Mouse (Mus musculus): ENCODE results near the gene Ajap1. TPM values are rescaled to one million over a fixed set of nuclear protein-coding genes. Genes with fewer than 3 reads are reported as not detected.
A peak's percentile ranks its signal among the peaks of the same experiment; 100 is the strongest.

Gene Ajap1
- total RNA-seq, 2 experiments from 2014 or later: 1.9 to 2.0 TPM

- DNase-seq (ENCODE audit: low spot score in 2 of 2): no peak
Observed at GRCm38 (mm10) chr4:153458821-153459220, 23.8 kb downstream of the Ajap1 start.

GRCm38 (mm10) chr4:153453496-153453895, 29.1 kb downstream of the Ajap1 start:
- DNase-seq (ENCODE audit: low spot score in 2 of 2): no peak

- DNase-seq (ENCODE audit: low spot score in 2 of 2): no peak
Observed at GRCm38 (mm10) chr4:153451516-153451915, 31.1 kb downstream of the Ajap1 start.

- DNase-seq (ENCODE audit: low spot score in 2 of 2): no peak
Observed at GRCm38 (mm10) chr4:153442522-153442921, 40.1 kb downstream of the Ajap1 start.

- no peak for DNase-seq (ENCODE audit: low spot score in 2 of 2)
Observed at GRCm38 (mm10) chr4:153439868-153440267, 42.7 kb downstream of the Ajap1 start.

- DNase-seq (ENCODE audit: low spot score in 2 of 2): no peak
Observed at GRCm38 (mm10) chr4:153439031-153439430, 43.6 kb downstream of the Ajap1 start.

GRCm38 (mm10) chr4:153437196-153437595, 45.4 kb downstream of the Ajap1 start:
- no peak for DNase-seq (ENCODE audit: low spot score in 2 of 2)

GRCm38 (mm10) chr4:153435917-153436316, 46.7 kb downstream of the Ajap1 start:
- no peak for DNase-seq (ENCODE audit: low spot score in 2 of 2)

- no peak for DNase-seq (ENCODE audit: low spot score in 2 of 2)
Observed at GRCm38 (mm10) chr4:153429971-153430370, 52.6 kb downstream of the Ajap1 start.

- DNase-seq (ENCODE audit: low spot score in 2 of 2): no peak
Observed at GRCm38 (mm10) chr4:153425961-153426656, 56.5 kb downstream of the Ajap1 start.

- DNase-seq (ENCODE audit: low spot score in 2 of 2): no peak
Observed at GRCm38 (mm10) chr4:153424324-153424723, 58.3 kb downstream of the Ajap1 start.

GRCm38 (mm10) chr4:153417926-153418325, 64.7 kb downstream of the Ajap1 start:
- DNase-seq (ENCODE audit: low spot score in 2 of 2): peak in 1 of 2 experiments; percentile 29

GRCm38 (mm10) chr4:153417164-153417896, 65.3 kb downstream of the Ajap1 start:
- DNase-seq (ENCODE audit: low spot score in 2 of 2): no peak

GRCm38 (mm10) chr4:153416111-153416510, 66.5 kb downstream of the Ajap1 start:
- DNase-seq (ENCODE audit: low spot score in 2 of 2): no peak

GRCm38 (mm10) chr4:153398421-153398820, 84.2 kb downstream of the Ajap1 start:
- DNase-seq (ENCODE audit: low spot score in 2 of 2): no peak

GRCm38 (mm10) chr4:153387478-153387877, 95.1 kb downstream of the Ajap1 start:
- no peak for DNase-seq (ENCODE audit: low spot score in 2 of 2)

GRCm38 (mm10) chr4:153381433-153381832, 101.2 kb downstream of the Ajap1 start:
- DNase-seq (ENCODE audit: low spot score in 2 of 2): no peak

GRCm38 (mm10) chr4:153380885-153381284, 101.7 kb downstream of the Ajap1 start:
- no peak for DNase-seq (ENCODE audit: low spot score in 2 of 2)

GRCm38 (mm10) chr4:153377981-153378380, 104.6 kb downstream of the Ajap1 start:
- DNase-seq (ENCODE audit: low spot score in 2 of 2): peak in 1 of 2 experiments; percentile 18

- no peak for DNase-seq (ENCODE audit: low spot score in 2 of 2)
Observed at GRCm38 (mm10) chr4:153374233-153374632, 108.4 kb downstream of the Ajap1 start.

GRCm38 (mm10) chr4:153373125-153373524, 109.5 kb downstream of the Ajap1 start:
- no peak for DNase-seq (ENCODE audit: low spot score in 2 of 2)

- no peak for DNase-seq (ENCODE audit: low spot score in 2 of 2)
Observed at GRCm38 (mm10) chr4:153368620-153369159, 113.9 kb downstream of the Ajap1 start.

Measured in gastrocnemius, postnatal 4 days (tissue).